Mouse (Mus musculus) heart, embryonic 15.5 days (tissue): ENCODE results near the gene Tmem183a. TPM values are rescaled to one million over a fixed set of nuclear protein-coding genes. Genes with fewer than 3 reads are reported as not detected.

Experiments used
- ATAC-seq: fragments of 200-750 bp; cut with Nextera tagmentation; replicated peaks from 2 replicates; pipeline ENCODE4 v1.8.0; 2017; ENCODE audit warnings: low read depth, moderate TSS enrichment; ENCODE audit not compliant: insufficient number of reproducible peaks, insufficient read depth, low FRiP score
- H3K27ac ChIP-seq: fragments of 300-500 bp; sonication (generic); 2 replicates; pipeline ENCODE4 v1.5.1; 2015; ENCODE audit warnings: mild to moderate bottlenecking, inconsistent platforms
- H3K27me3 ChIP-seq: fragments of 300-500 bp; sonication (generic); 2 replicates; pipeline ENCODE4 v1.6.1; 2015; ENCODE audit warnings: inconsistent platforms
- H3K36me3 ChIP-seq: fragments of 300-500 bp; sonication (generic); 2 replicates; pipeline ENCODE4 v1.6.1; 2015; ENCODE audit warnings: mild to moderate bottlenecking, inconsistent platforms
- H3K4me1 ChIP-seq: fragments of 300-500 bp; sonication (generic); replicated peaks from 2 replicates; pipeline ENCODE4 v1.6.1; 2015; ENCODE audit warnings: inconsistent platforms
- H3K4me2 ChIP-seq: fragments of 300-500 bp; sonication (generic); 2 replicates; pipeline ENCODE4 v1.6.1; 2015; ENCODE audit warnings: inconsistent platforms, mild to moderate bottlenecking, moderate library complexity
- H3K4me3 ChIP-seq: fragments of 300-500 bp; sonication (generic); 2 replicates; pipeline ENCODE4 v1.5.1; 2015; ENCODE audit warnings: mild to moderate bottlenecking, inconsistent platforms
- H3K9ac ChIP-seq: fragments of 300-500 bp; sonication (generic); 2 replicates; pipeline ENCODE4 v1.6.1; 2015; ENCODE audit warnings: mild to moderate bottlenecking, inconsistent platforms
- H3K9me3 ChIP-seq: fragments of 300-500 bp; sonication (generic); replicated peaks from 2 replicates; pipeline ENCODE4 v1.6.1; 2016; ENCODE audit warnings: inconsistent platforms
- WGBS: fragments of 180-500 bp; shearing (Covaris S2); methylation state at CpG from one replicate; pipeline ENCODE4 v1.1.7; 2015; ENCODE audit warnings: mixed read lengths; 5-methylcytosine and 5-hydroxymethylcytosine counted together
- polyA plus RNA-seq: library from polyadenylated mRNA; unstranded; fragments of >200 nt; fragmentation: Nextera tagmentation; extraction: Ambion mirVana; gene quantifications from 2 replicates; pipeline ENCODE4 v1.2.1, GENCODE M21; 2015

The Tmem183a gene
- polyA plus RNA-seq, 1 experiment from 2014 or later: 53.0 TPM

DNA sequence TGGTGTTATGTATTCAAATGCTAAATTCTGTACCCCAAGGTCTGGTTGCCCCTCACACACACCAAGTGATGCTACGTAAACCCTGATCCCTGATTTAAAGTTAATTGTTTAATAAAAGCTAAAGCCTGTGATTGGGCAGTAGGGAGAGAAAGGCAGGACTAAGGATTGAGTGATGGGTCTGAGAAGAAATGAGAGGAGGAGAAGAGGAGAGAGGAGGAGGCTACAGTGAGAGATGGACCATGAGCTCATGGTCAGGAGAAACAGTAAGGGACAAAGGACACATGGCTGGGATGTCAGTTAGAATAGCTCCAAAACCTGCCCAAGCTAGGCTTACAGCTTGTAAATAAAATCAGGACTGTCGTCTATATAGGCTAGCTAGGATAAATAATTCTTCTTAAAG is 19.3 kb upstream of the Tmem183a start:
- Histone ChIP-seq H3K4me1 (peaks cover 9% of the 10 kb centered on the region; the same call in 1 of the 2 replicates), H3K9me3 (no peaks in the 10 kb centered on the region), H3K4me3 (no peak overlapping the region), H3K27me3 (no peaks in the 10 kb centered on the region; the same call in 1 of the 2 replicates), H3K4me2 (peak overlapping the region; percentile 65; the same call in 1 of the 2 replicates), H3K27ac (no peak overlapping the region), H3K36me3 (no peaks in the 10 kb centered on the region), H3K9ac (no peak overlapping the region)
- ATAC-seq: no peak
- 78% methylated on average over 2 of the region's 2 CpGs for WGBS

DNA sequence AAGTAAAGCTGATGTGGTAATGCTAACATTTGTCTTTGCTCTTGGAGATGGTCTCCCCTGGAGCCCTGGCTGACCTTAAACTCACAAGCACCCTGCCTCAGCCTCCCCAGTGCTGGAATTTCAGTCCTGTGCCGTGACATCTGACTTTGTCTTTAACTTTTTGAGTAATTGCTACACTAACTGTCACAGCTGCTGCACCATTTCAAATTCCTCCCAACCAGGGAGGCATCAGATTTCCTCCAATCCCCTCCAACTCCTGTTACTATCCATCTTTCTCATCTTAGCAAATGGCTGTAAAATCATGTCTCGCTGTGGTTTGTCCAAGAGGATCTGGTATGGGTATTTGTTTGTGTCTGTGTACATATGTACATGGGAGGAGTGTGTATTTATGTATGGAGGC is 12.3 kb upstream of the Tmem183a start:
- Histone ChIP-seq H3K9me3 (no peaks in the 10 kb centered on the region), H3K4me3 (no peak overlapping the region), H3K9ac (no peak overlapping the region), H3K27me3 (no peaks in the 10 kb centered on the region; the same call in 1 of the 2 replicates), H3K4me1 (no peaks in the 10 kb centered on the region), H3K27ac (no peak overlapping the region), H3K36me3 (no peaks in the 10 kb centered on the region), H3K4me2 (no peak overlapping the region)
- no peak for ATAC-seq
- 65% methylated on average over 2 of the region's 2 CpGs for WGBS

DNA sequence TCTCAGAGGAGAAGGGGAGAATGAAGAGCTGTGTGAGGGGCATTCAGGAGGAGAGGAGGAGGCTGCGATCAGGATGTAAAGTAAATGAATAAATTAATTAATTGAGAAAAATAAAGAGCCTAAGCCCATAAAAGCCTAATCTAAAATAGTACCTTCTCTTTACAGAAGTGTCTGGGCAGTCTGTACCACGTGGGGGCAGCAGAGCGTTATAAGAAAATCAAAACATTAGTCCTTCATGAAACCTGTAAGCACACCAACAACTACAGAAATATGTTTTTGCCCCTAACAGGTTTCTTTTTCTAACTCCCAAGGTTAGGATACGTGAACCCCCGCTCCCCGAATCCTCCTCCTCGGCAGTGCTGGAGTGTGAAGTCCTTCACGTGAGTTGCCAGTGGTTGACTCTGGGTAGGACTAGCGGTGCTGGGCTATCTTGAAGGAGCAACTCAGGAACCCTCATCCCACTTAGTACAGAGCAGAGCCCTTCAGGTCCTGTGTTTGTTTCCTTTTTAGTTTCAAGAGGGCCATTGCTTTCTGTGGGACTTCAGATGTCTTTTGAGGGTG is 7.1 kb upstream of the Tmem183a start:
- H3K27ac ChIP-seq: no peak overlapping the region
- no peaks in the 10 kb centered on the region for H3K4me1 ChIP-seq
- WGBS: 45% methylated on average over 9 of the region's 9 CpGs
- no peaks in the 10 kb centered on the region for H3K9me3 ChIP-seq
- no peak overlapping the region for H3K4me3 ChIP-seq
- H3K27me3 ChIP-seq: peaks cover 3% of the 10 kb centered on the region; the same call in 1 of the 2 replicates
- H3K4me2 ChIP-seq: no peak overlapping the region
- no peak for ATAC-seq
- no peak overlapping the region for H3K9ac ChIP-seq
- no peaks in the 10 kb centered on the region for H3K36me3 ChIP-seq

GRCm38 (mm10) chr1:134365491-134365890 is 3.7 kb upstream of the Tmem183a start:
- Histone ChIP-seq H3K27me3 (peaks cover 3% of the 10 kb centered on the region; the same call in 1 of the 2 replicates), H3K9me3 (no peaks in the 10 kb centered on the region), H3K4me3 (no peak overlapping the region), H3K9ac (no peak overlapping the region), H3K4me2 (no peak overlapping the region), H3K27ac (no peak overlapping the region), H3K4me1 (peaks cover 12% of the 10 kb centered on the region), H3K36me3 (no peaks in the 10 kb centered on the region)
- no peak for ATAC-seq
- 57% methylated on average over 5 of the region's 5 CpGs for WGBS

DNA sequence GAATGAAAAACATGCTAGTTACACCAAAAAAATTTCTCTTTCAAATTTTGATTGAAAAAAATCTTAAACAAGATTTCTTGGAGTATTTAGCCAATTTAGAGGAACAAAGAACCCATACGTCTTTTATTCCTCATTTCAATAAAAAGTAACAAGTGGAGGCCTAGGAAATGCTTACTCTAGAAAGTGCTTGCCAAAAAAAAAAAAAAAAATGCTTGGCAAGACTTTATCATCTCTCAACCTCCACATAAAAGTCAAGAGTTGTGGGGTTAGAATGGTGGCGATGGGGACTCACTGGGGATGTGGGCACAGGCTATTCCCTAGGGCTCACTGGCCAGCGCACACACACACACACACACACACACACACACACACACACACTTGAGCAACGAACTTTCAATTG is 1.4 kb upstream of the Tmem183a start:
- Histone ChIP-seq H3K4me3 (no peak overlapping the region), H3K9me3 (no peaks in the 10 kb centered on the region), H3K27ac (no peak overlapping the region), H3K27me3 (no peaks in the 10 kb centered on the region), H3K4me1 (peaks cover 16% of the 10 kb centered on the region), H3K4me2 (no peak overlapping the region), H3K36me3 (peaks cover 11% of the 10 kb centered on the region; the same call in 1 of the 2 replicates), H3K9ac (no peak overlapping the region)
- ATAC-seq: no peak
- WGBS: 77% methylated on average over 4 of the region's 4 CpGs

- under 1% methylated on average over 44 of the region's 44 CpGs for whole genome bisulfite sequencing
- H3K4me1 ChIP-seq: peaks cover 16% of the 10 kb centered on the region
- H3K27ac ChIP-seq: peak overlapping the region; percentile 89
- H3K4me3 ChIP-seq: peak overlapping the region; percentile 93
- peak; percentile 86 for ATAC-seq
- peaks cover 27% of the 10 kb centered on the region for H3K36me3 ChIP-seq
- peak overlapping the region; percentile 94 for H3K9ac ChIP-seq
- no peaks in the 10 kb centered on the region for H3K27me3 ChIP-seq
- H3K9me3 ChIP-seq: no peaks in the 10 kb centered on the region
- H3K4me2 ChIP-seq: peak overlapping the region; percentile 77
Measured at GRCm38 (mm10) chr1:134361195-134361856, 453 bp downstream of the Tmem183a start.

GRCm38 (mm10) chr1:134360656-134361055 is 1.1 kb downstream of the Tmem183a start:
- no peaks in the 10 kb centered on the region for H3K27me3 ChIP-seq
- H3K9ac ChIP-seq: peak overlapping the region; percentile 94; the same call in 1 of the 2 replicates
- peak overlapping the region; percentile 93 for H3K4me3 ChIP-seq
- H3K4me2 ChIP-seq: peak overlapping the region; percentile 77
- peaks cover 16% of the 10 kb centered on the region for H3K4me1 ChIP-seq
- 68% methylated on average over 7 of the region's 7 CpGs for WGBS
- H3K27ac ChIP-seq: no peak overlapping the region
- ATAC-seq: no peak
- no peaks in the 10 kb centered on the region for H3K9me3 ChIP-seq
- peaks cover 33% of the 10 kb centered on the region for H3K36me3 ChIP-seq

- no peak overlapping the region for H3K4me3 ChIP-seq
- peaks cover 15% of the 10 kb centered on the region for H3K4me1 ChIP-seq
- H3K27me3 ChIP-seq: no peaks in the 10 kb centered on the region
- no peak overlapping the region for H3K27ac ChIP-seq
- WGBS: 84% methylated on average over 4 of the region's 4 CpGs
- H3K4me2 ChIP-seq: no peak overlapping the region
- no peak for ATAC-seq
- H3K9ac ChIP-seq: no peak overlapping the region
- H3K9me3 ChIP-seq: no peaks in the 10 kb centered on the region
- H3K36me3 ChIP-seq: peaks cover 65% of the 10 kb centered on the region
Measured at GRCm38 (mm10) chr1:134357461-134357860, 4.3 kb downstream of the Tmem183a start.

DNA sequence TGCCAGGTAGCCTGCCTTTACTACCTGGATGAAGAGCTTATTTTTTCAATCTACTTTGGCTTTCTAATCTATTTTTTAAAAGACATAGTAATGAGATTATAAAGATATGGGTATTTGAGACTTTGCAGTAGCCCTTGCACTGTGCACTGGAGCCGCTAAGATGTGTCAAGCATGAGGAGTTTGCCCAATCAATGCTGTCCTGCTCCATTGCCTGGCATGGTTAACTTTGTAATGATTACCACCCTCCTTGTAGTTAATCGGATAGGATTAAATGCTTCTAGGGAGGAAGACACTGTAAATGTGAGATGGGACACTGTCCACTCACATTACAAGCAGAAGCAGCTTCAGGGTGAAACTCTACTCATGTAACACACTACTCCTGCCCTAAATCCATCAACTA is 8.5 kb downstream of the Tmem183a start:
- Histone ChIP-seq H3K27ac (no peak overlapping the region), H3K36me3 (peaks cover 88% of the 10 kb centered on the region), H3K27me3 (no peaks in the 10 kb centered on the region), H3K4me1 (no peaks in the 10 kb centered on the region), H3K9ac (no peak overlapping the region), H3K4me2 (no peak overlapping the region), H3K9me3 (no peaks in the 10 kb centered on the region), H3K4me3 (no peak overlapping the region)
- WGBS: 96% methylated on average over 2 of the region's 2 CpGs
- no peak for ATAC-seq

GRCm38 (mm10) chr1:134347791-134348190 is 14.0 kb downstream of the Tmem183a start:
- Histone ChIP-seq H3K4me2 (no peak overlapping the region), H3K27me3 (no peaks in the 10 kb centered on the region), H3K27ac (no peak overlapping the region), H3K36me3 (peaks cover 49% of the 10 kb centered on the region), H3K9ac (no peak overlapping the region), H3K9me3 (no peaks in the 10 kb centered on the region), H3K4me1 (peaks cover 32% of the 10 kb centered on the region), H3K4me3 (no peak overlapping the region)
- 80% methylated on average over 9 of the region's 9 CpGs for WGBS
- no peak for ATAC-seq

- peak overlapping the region; percentile 94 for H3K4me2 ChIP-seq
- peak overlapping the region; percentile 84; the same call in 1 of the 2 replicates for H3K27ac ChIP-seq
- H3K4me3 ChIP-seq: peak overlapping the region; percentile 65; the same call in 1 of the 2 replicates
- H3K36me3 ChIP-seq: peaks cover 22% of the 10 kb centered on the region
- no peaks in the 10 kb centered on the region for H3K9me3 ChIP-seq
- no peaks in the 10 kb centered on the region for H3K27me3 ChIP-seq
- no peak overlapping the region for H3K9ac ChIP-seq
- 76% methylated on average over 4 of the region's 4 CpGs for WGBS
- peaks cover 44% of the 10 kb centered on the region for H3K4me1 ChIP-seq
- ATAC-seq: no peak
Measured at GRCm38 (mm10) chr1:134345075-134345474, 16.7 kb downstream of the Tmem183a start.
